Mouse (Mus musculus) liver, postnatal 0 days (tissue): ENCODE measurements at regions not wholly inside any gene's neighbourhood (a gene's known extent, or its start where the extent isn't known, plus 50 kb on each side); places are given as distances from the start of the nearest gene placed in this dataset.

Experiments used
- CTCF ChIP-seq: sonication (generic); IDR thresholded peaks from 2 replicates; pipeline ENCODE4 v1.5.1; 2016; ENCODE audit warnings: antibody characterized with exemption, low read depth
- EP300 ChIP-seq: IDR thresholded peaks from 2 replicates; pipeline ENCODE4 v1.6.1; 2016; ENCODE audit warnings: antibody characterized with exemption, low read depth, mild to moderate bottlenecking

DNA sequence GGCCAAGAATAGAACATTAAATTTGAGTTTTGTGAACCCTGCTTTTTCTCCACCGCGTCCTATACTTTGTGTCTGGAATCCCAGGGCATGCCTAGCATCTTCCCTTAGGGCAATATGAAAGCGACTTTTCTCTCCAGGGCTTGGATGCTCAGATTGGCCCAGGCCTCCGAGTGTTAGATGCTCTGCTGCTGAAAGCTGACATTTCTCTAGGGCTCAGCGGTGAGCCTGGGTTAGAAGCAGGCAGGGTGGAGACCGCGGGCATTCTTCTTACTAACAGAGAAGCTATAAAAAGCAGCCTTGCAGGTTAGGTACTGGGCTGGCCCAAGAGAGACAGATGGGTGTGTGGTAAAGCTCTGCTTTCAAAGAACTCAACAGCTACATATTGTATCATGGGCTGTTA is 409.8 kb upstream of the Trpc7 start:
- no peak for TF ChIP-seq CTCF
- TF ChIP-seq EP300: no peak
